Mouse (Mus musculus): ENCODE data around the gene Hcn3.
A peak's percentile ranks its signal among the peaks of the same experiment; 100 is the strongest.

The Hcn3 gene

DNA sequence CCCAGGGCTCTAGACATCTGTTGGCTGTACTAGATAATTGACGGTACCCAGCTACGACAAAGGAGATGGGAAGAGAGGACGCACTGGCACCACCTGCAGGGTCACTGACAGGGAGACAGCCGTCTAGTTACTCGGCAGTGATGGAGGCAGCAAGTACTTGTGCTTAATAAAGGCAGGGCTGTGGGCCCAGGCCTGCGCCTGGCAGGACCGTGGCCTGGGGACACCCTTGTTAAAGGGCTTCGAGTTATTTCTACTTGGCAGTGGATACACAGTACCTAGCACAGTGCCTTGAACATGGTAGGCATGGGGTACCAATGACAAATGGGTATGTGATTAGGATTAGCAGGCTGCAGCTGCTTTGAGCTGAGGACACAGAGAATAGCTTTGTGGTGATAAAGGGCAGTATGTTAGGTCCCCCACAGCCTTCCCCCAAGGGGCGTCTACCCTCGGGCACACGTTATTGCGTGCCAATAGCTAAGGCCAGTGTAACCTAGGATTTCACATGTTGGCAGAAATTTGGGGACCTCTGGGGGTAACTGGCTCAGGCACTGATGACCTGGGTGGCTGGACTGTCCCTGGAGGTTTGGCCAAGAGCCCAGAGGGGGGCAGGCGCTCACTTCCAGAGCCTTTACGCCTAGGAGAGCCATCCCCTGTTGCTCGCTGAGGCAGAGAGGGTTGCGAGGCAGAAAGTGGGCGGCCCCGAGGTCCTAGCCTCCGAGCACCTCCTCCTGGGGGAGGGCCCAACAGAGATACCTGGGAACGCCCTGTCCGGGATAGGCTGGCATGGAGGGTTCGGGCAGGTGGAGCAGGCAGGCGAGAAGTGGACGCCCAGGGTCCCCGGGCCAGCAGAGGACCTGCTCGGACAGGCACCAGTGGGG is 12.7 kb downstream of the Hcn3 start:
- no peak for DNase-seq (ENCODE audit: low spot score)

GRCm38 (mm10) chr3:89145566-89145965 is 14.4 kb downstream of the Hcn3 start:
- no peak for DNase-seq (ENCODE audit: low spot score)

- DNase-seq (ENCODE audit: low spot score), result no peak
These were observed 15.2 kb downstream of the Hcn3 start for GRCm38 (mm10) chr3:89144821-89145220.

DNA sequence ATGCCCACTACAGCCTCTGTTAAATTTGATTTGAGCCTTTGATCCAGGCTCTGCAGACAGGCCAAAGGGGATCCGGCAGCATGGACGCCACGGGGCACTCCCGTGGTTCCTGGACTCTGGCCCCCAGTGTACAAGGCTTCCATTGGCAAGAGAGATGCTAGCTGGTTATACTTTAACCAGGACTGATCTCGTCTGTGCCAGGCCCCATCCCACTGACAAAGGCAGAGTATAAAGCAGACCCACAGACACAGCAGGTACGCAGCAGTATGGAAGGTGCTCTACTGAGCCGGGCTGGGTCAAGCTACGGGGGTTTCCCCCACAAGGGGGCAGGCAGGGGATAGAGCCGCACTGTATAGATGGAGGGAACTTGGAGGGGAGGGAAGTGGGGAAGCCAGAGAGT is 23.6 kb downstream of the Hcn3 start:
- DNase-seq (ENCODE audit: low spot score), result no peak

- no peak for DNase-seq (ENCODE audit: low spot score)
These were observed 24.0 kb downstream of the Hcn3 start, which contains the start of gene Pklr for GRCm38 (mm10) chr3:89135958-89136357. Gene Pklr, plus strand, starts transcription at chr3:89136142.

DNA sequence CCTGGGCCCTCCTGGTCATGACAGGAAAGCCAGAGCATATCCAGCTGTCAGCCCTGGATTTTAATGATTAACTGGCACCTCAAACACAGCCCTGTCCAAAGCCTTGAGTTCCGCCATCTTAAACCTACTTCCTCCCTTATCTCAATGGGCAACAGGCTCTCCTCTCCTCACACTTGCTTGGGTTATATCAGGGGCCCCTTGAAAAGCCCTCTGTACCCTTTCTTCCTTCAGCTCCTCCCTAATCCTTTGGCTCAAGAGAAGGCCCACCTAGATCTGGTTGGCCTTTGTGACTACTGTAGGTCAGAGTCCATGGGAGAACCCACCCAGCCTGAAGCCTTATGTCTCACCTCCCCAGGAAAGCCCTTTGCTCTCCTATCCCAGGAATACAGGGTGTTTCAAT is 26.2 kb downstream of the Hcn3 start:
- no peak for DNase-seq (ENCODE audit: low spot score)

GRCm38 (mm10) chr3:89133063-89133450 is 26.9 kb downstream of the Hcn3 start:
- no peak for DNase-seq (ENCODE audit: low spot score)

GRCm38 (mm10) chr3:89132285-89133062 is 27.5 kb downstream of the Hcn3 start:
- peak; percentile 49 for DNase-seq (ENCODE audit: low spot score)

- peak; percentile 56 for DNase-seq (ENCODE audit: low spot score)
These were observed 28.2 kb downstream of the Hcn3 start for GRCm38 (mm10) chr3:89131816-89132215.

- DNase-seq (ENCODE audit: low spot score), result no peak
These were observed 30.1 kb downstream of the Hcn3 start for GRCm38 (mm10) chr3:89129908-89130307.

- DNase-seq (ENCODE audit: low spot score), result no peak
These were observed 34.0 kb downstream of the Hcn3 start for GRCm38 (mm10) chr3:89125981-89126380.

- no peak for DNase-seq (ENCODE audit: low spot score)
These were observed 35.8 kb downstream of the Hcn3 start for GRCm38 (mm10) chr3:89124241-89124640.

GRCm38 (mm10) chr3:89123313-89123712 is 36.7 kb downstream of the Hcn3 start:
- no peak for DNase-seq (ENCODE audit: low spot score)

DNA sequence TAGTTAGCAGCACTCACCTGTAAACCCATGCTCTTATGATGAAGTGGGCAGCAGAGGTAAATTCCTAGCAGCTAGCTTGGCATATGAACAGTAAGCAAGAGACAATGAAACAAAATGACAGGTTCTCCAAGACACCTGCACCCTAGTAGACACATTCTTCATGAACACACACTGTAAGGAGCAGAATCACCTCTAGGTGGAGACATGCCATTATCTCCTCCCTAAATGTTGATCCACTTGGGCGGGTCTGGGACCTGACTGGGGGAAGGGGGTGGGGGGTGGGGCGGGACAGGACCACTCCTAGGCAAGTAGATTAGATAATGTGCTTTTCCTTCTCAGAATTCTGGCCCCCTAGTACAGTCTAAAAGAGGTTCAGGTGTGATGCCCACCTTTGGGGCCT is 44.5 kb downstream of the Hcn3 start:
- no peak for DNase-seq (ENCODE audit: low spot score)

DNA sequence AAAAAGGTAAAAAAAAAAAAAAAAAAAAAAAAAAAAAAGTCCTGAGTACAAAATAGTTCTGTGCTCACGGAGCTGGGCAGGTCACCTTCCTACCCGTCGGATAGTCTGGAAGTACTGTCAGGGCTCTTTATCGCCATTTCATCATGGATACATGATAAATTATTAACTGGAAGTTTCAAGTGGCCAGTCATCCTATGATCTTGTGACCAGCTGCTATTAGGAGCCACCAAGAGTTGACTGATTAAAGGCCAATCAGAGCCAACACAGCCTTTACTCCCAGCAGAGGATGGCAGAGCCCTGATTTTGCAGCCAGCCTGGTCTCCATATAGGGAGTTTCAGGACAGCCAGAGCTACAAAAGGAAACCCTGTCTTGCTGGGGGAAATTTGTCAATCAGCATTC is 46.9 kb downstream of the Hcn3 start:
- no peak for DNase-seq (ENCODE audit: low spot score)

DNA sequence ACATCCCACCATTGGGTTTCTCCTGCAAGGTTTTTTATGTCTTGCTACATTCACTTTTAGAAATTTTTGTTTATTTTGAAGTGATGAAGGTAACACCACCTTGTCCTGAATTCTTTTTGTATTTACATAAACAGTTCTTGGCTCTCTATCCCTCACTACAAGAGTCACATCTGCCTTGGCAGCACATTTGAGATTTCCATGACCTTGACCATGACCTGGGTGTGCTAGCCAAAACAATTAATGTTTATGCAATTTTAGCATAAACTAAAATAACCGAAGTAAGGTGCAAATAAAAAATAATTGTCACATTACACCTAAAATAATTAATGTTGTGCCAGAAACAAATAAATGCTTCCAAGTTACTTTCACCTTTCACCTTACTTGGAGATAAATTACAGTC is 51.9 kb downstream of the Hcn3 start:
- no peak for DNase-seq (ENCODE audit: low spot score)

DNA sequence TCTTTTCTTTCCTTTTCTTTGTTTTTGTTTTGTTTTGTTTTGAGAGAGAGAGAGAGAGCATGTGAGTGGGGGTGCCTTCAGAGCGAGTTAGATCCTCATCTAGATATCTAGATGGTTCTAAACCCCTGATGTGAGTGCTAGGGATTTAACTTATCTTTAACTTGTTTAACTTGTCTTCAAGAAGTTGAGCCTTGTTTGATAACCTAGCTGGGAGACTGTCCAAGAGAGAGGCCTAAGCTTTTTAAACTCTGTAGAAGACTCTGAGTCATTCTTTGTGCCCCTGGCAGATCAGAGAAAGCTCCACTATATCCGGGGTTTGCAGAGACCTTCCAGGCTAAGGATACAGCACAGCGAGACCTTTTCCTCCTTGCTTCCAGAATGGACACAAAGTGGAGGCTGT is 52.5 kb downstream of the Hcn3 start:
- no peak for DNase-seq (ENCODE audit: low spot score)

DNA sequence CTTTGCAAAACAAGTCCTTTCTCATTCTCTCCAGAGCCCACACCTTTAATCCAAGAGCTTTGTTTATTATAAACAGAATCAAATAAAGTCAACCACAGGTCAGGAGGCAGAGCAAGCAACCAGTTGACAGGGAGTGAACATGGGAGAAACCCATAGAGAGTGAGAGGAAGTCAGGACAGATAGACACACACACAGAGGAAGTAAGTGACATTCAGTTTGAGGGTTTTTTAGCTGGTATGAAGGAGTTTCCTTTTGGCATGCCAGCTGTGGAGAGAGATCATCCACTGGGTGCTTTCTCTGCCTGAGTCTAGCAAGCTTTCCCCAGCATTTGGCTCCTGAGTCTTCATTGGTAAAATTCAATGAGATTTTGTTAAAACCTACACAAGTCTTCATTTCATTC is 53.1 kb downstream of the Hcn3 start:
- no peak for DNase-seq (ENCODE audit: low spot score)

DNA sequence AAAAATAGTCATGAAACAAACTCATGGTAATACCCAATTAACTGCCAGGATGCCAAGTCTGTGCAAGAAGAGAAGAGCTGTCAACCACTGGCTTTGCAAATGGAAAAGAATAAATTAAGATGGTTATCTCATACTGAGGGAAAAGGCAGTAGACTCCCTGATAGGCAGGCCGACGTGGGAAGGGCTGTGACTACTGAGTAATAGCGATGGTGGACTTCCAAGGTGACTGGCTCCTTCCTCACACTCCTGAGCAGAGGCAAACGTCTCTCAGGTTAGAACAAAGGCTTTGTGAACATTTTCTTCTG is 56.8 kb downstream of the Hcn3 start:
- DNase-seq (ENCODE audit: low spot score), result no peak

- DNase-seq (ENCODE audit: low spot score), result no peak
These were observed 57.3 kb downstream of the Hcn3 start for GRCm38 (mm10) chr3:89102495-89103290.

DNA sequence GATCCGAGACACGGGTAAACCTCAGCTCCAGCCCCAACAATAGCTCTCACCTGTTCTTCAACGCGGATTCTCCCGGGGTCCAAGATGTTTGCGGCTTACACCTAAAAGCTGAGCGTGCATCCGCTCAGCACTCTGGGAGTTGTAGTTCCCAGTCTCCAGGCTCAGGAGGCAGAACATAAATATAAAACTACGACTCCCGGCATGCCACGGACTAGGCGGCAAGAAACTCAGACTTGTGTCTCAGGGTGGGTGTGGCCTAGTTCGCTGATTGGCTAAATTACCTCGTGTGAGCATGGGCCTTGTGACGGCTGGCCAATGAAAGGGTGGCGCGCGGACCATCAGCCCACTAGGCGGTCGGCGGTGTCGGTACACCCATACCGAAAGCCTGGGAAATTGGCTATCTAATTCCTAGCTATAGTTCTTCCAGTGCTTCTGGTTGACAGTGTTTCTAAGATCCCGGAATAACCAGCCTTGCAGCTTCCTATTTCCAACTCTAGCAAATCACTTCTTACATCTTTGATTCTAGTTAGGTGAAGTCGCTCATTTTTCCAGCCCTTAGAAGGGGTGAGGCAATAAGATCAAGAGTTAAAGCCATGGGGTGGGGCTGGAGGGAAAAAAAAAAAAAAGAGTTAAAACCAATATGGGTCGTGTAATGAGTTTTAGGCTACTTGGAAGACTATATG is 58.0 kb downstream of the Hcn3 start, which contains the start of gene Fdps:
Gene Fdps (minus strand): TSS at position 148 of the 683 bp plus-strand sequence.
- DNase-seq (ENCODE audit: low spot score), result peak; percentile 99

DNA sequence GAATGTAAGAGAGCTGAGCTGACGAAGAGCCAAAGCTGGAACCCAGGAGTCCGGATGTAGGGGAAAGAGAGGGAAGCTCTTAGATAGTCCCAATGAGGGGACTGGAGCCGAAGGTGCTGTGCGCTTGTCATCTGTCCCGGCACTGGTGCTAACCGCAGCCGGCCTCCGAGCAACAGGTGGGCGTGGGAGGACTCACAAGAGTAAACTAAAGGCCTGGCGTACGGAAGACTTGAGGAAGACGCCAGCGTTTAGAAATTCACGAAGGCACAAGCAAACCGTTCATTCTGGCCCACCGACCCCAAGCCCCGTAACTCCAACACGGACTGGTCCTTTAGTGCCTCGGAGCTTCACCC is 58.6 kb downstream of the Hcn3 start:
- no peak for DNase-seq (ENCODE audit: low spot score)
